Mouse (Mus musculus) MN1 (cell line): ENCODE data around the gene Rars.
"Not testable (repeated sequence)": the region's sequence is repeated elsewhere in the genome, so short reads cannot be mapped to it uniquely, and the experiment has no call there.

Source experiments
- DNase-seq: peaks from one replicate; pipeline ENCODE4 v3.0.0-alpha.2; 2016; ENCODE audit warnings: low spot score

Rars gene

GRCm38 (mm10) chr11:35834022-35834760 lies at the start of gene Rars:
Gene Rars, minus strand, starts transcription at chr11:35834506.
- DNase-seq, result peak; percentile 99

GRCm38 (mm10) chr11:35882777-35883176 lies 48.5 kb upstream of the Rars start:
- no peak for DNase-seq

GRCm38 (mm10) chr11:35878559-35878897 lies 44.2 kb upstream of the Rars start:
- DNase-seq, result no peak

GRCm38 (mm10) chr11:35877651-35878558 lies 43.6 kb upstream of the Rars start:
- peak; percentile 71 for DNase-seq

- no peak for DNase-seq
Measured at GRCm38 (mm10) chr11:35873624-35874244, 39.4 kb upstream of the Rars start.

- DNase-seq, result no peak
Measured at GRCm38 (mm10) chr11:35870961-35871360, 36.7 kb upstream of the Rars start.

GRCm38 (mm10) chr11:35866140-35866539 lies 31.8 kb upstream of the Rars start:
- no peak for DNase-seq

- peak; percentile 85 for DNase-seq
Measured at GRCm38 (mm10) chr11:35864981-35865604, 30.8 kb upstream of the Rars start.

GRCm38 (mm10) chr11:35863653-35864052 lies 29.3 kb upstream of the Rars start:
- DNase-seq, result no peak

- DNase-seq, result no peak
Measured at GRCm38 (mm10) chr11:35857395-35858067, 23.2 kb upstream of the Rars start.

- DNase-seq, result peak; percentile 39
Measured at GRCm38 (mm10) chr11:35856359-35857040, 22.2 kb upstream of the Rars start.

GRCm38 (mm10) chr11:35855567-35855966 lies 21.3 kb upstream of the Rars start:
- DNase-seq, result no peak

GRCm38 (mm10) chr11:35854941-35855340 lies 20.6 kb upstream of the Rars start:
- DNase-seq, result no peak

GRCm38 (mm10) chr11:35853651-35854050 lies 19.3 kb upstream of the Rars start:
- no peak for DNase-seq

- DNase-seq, result peak; percentile 80
Measured at GRCm38 (mm10) chr11:35852731-35853130, 18.4 kb upstream of the Rars start.

- peak; percentile 61 for DNase-seq
Measured at GRCm38 (mm10) chr11:35844299-35844698, 10.0 kb upstream of the Rars start.

GRCm38 (mm10) chr11:35842560-35842959 lies 8.3 kb upstream of the Rars start:
- DNase-seq, result not testable (repeated sequence)

GRCm38 (mm10) chr11:35841738-35842325 lies 7.5 kb upstream of the Rars start:
- DNase-seq, result no peak

GRCm38 (mm10) chr11:35840806-35841205 lies 6.5 kb upstream of the Rars start:
- not testable (repeated sequence) for DNase-seq

- DNase-seq, result no peak
Measured at GRCm38 (mm10) chr11:35840282-35840681, 6.0 kb upstream of the Rars start.
